Mouse (Mus musculus): ENCODE data around the gene Trpv2.

GRCm38 (mm10) chr11:62636105-62636839, 62.0 kb downstream of the Trpv2 start:
- TF ChIP-seq CHD1 (IDR thresholded peaks at IDR 0.05; ENCODE audit: low read depth, low read length) = no peak
- TF ChIP-seq CTCF (conservative IDR thresholded peaks at IDR 0.05 in 1 of 2, IDR thresholded peaks at IDR 0.05 in 1 of 2; ENCODE audit: low read depth in 2 of 2, low read length in 2 of 2) = no peak
- no peak for TF ChIP-seq EP300 (IDR thresholded peaks at IDR 0.05; ENCODE audit: low read length)
- TF ChIP-seq E2F4 (IDR thresholded peaks at IDR 0.05; ENCODE audit: insufficient replicate concordance, low read depth, low read length) = no peak
- TF ChIP-seq ZKSCAN1 (IDR thresholded peaks at IDR 0.05; ENCODE audit: borderline replicate concordance, low read depth, low read length) = no peak
- TF ChIP-seq MAZ (IDR thresholded peaks at IDR 0.05; ENCODE audit: low read depth, low read length) = no peak

Data from CH12.LX (cell line).